Mouse (Mus musculus): ENCODE results near the gene Txndc11. TPM values are rescaled to one million over a fixed set of nuclear protein-coding genes. Genes with fewer than 3 reads are reported as not detected.
"Not testable (repeated sequence)": the region's sequence is repeated elsewhere in the genome, so short reads cannot be mapped to it uniquely, and the experiment has no call there.

The Txndc11 gene
- total and polyA plus RNA-seq, 2 experiments from 2014 or later = 25.2 to 44.1 TPM

GRCm38 (mm10) chr16:11174671-11175081 lies 40.2 kb upstream of the Txndc11 start:
- Histone ChIP-seq H3K27ac (peak overlapping the region; percentile 90), H3K36me3 (ENCODE audit: insufficient read depth, low read length) (no peaks in the 10 kb centered on the region), H3K4me1 (ENCODE audit: insufficient read depth, low read length) (0 out of 2 replicates have a peak, but pooled peaks cover 4% of the 10 kb centered on the region), H3K9me3 (ENCODE audit: low read length) (no peaks in the 10 kb centered on the region), H3K27me3 (ENCODE audit: insufficient read depth, low read length) (no peaks in the 10 kb centered on the region), H3K4me3 (ENCODE audit: low read length) (peak overlapping the region; percentile 89), H3K9ac (replicated peaks; ENCODE audit: low read length) (peak overlapping the region; percentile 76; the same call in 1 of the 2 replicates), H3K4me2 (ENCODE audit: low read depth, low read length) (peak overlapping the region; percentile 86)
- WGBS = 7% methylated on average over 10 of the region's 10 CpGs
- peak; percentile 80 for DNase-seq (ENCODE audit: low spot score)
- ATAC-seq = no peak; the same call in 1 of the 2 replicates
- TF ChIP-seq CTCF (IDR thresholded peaks at IDR 0.05; ENCODE audit: low read depth) = peak; percentile 71

- Histone ChIP-seq H3K27me3 (ENCODE audit: insufficient read depth, low read length) (no peaks in the 10 kb centered on the region), H3K4me2 (ENCODE audit: low read depth, low read length) (no peak overlapping the region), H3K9me3 (ENCODE audit: low read length) (no peaks in the 10 kb centered on the region), H3K4me1 (ENCODE audit: insufficient read depth, low read length) (0 out of 2 replicates have a peak, but pooled peaks cover 4% of the 10 kb centered on the region), H3K9ac (replicated peaks; ENCODE audit: low read length) (no peak overlapping the region), H3K36me3 (ENCODE audit: insufficient read depth, low read length) (no peaks in the 10 kb centered on the region), H3K4me3 (ENCODE audit: low read length) (no peak overlapping the region), H3K27ac (no peak overlapping the region)
- WGBS = 96% methylated on average over 6 of the region's 6 CpGs
- TF ChIP-seq CTCF (IDR thresholded peaks at IDR 0.05; ENCODE audit: low read depth) = no peak
- DNase-seq (ENCODE audit: low spot score) (no peak), ATAC-seq (no peak)
These were observed 37.2 kb upstream of the Txndc11 start for GRCm38 (mm10) chr16:11171679-11172078.

- Histone ChIP-seq H3K27ac (no peak overlapping the region), H3K9me3 (ENCODE audit: low read length) (no peaks in the 10 kb centered on the region), H3K36me3 (ENCODE audit: insufficient read depth, low read length) (peaks cover 6% of the 10 kb centered on the region; the same call in 1 of the 2 replicates), H3K4me3 (ENCODE audit: low read length) (no peak overlapping the region), H3K27me3 (ENCODE audit: insufficient read depth, low read length) (no peaks in the 10 kb centered on the region), H3K4me2 (ENCODE audit: low read depth, low read length) (no peak overlapping the region), H3K4me1 (ENCODE audit: insufficient read depth, low read length) (0 out of 2 replicates have a peak, but pooled peaks cover 4% of the 10 kb centered on the region), H3K9ac (replicated peaks; ENCODE audit: low read length) (no peak overlapping the region)
- DNase-seq (ENCODE audit: low spot score) = no peak
- 88% methylated on average over 2 of the region's 2 CpGs for WGBS
- TF ChIP-seq CTCF (IDR thresholded peaks at IDR 0.05; ENCODE audit: low read depth) = no peak
- ATAC-seq = no peak
These were observed 32.0 kb upstream of the Txndc11 start for GRCm38 (mm10) chr16:11166431-11166830.

- H3K27ac ChIP-seq = peak overlapping the region; percentile 51; the same call in 1 of the 2 replicates
These were observed 30.3 kb upstream of the Txndc11 start for GRCm38 (mm10) chr16:11164695-11165255.

GRCm38 (mm10) chr16:11157721-11158120 lies 23.3 kb upstream of the Txndc11 start:
- not testable (repeated sequence) for H3K4me3 ChIP-seq (ENCODE audit: low read length); H3K27ac ChIP-seq; H3K9ac ChIP-seq (replicated peaks; ENCODE audit: low read length); H3K4me1 ChIP-seq (ENCODE audit: insufficient read depth, low read length); ATAC-seq; H3K9me3 ChIP-seq (ENCODE audit: low read length); H3K27me3 ChIP-seq (ENCODE audit: insufficient read depth, low read length); DNase-seq (ENCODE audit: low spot score); H3K4me2 ChIP-seq (ENCODE audit: low read depth, low read length)
- peaks cover 35% of the 10 kb centered on the region for H3K36me3 ChIP-seq (ENCODE audit: insufficient read depth, low read length)
- 58% methylated on average over 1 of the region's 3 CpGs for WGBS

More at GRCm38 (mm10) chr16:11164695-11165255, 30.3 kb upstream of the Txndc11 start:
- Histone ChIP-seq H3K36me3 (ENCODE audit: insufficient read depth, low read length) (peaks cover 9% of the 10 kb centered on the region; the same call in 1 of the 2 replicates), H3K4me2 (ENCODE audit: low read depth, low read length) (no peak overlapping the region), H3K27me3 (ENCODE audit: insufficient read depth, low read length) (no peaks in the 10 kb centered on the region), H3K9ac (replicated peaks; ENCODE audit: low read length) (no peak overlapping the region), H3K4me3 (ENCODE audit: low read length) (no peak overlapping the region), H3K9me3 (ENCODE audit: low read length) (no peaks in the 10 kb centered on the region), H3K4me1 (ENCODE audit: insufficient read depth, low read length) (no peaks in the 10 kb centered on the region)
- TF ChIP-seq CTCF (IDR thresholded peaks at IDR 0.05; ENCODE audit: low read depth) = no peak
- peak; percentile 24 for DNase-seq (ENCODE audit: low spot score)
- ATAC-seq = peak; percentile 61; the same call in 1 of the 2 replicates
- WGBS = 58% methylated on average over 3 of the region's 3 CpGs

- Histone ChIP-seq H3K27ac (no peak overlapping the region), H3K4me1 (ENCODE audit: insufficient read depth, low read length) (no peaks in the 10 kb centered on the region), H3K9me3 (ENCODE audit: low read length) (no peaks in the 10 kb centered on the region), H3K27me3 (ENCODE audit: insufficient read depth, low read length) (no peaks in the 10 kb centered on the region), H3K4me2 (ENCODE audit: low read depth, low read length) (no peak overlapping the region), H3K36me3 (ENCODE audit: insufficient read depth, low read length) (peaks cover 31% of the 10 kb centered on the region), H3K4me3 (ENCODE audit: low read length) (no peak overlapping the region), H3K9ac (replicated peaks; ENCODE audit: low read length) (no peak overlapping the region)
- TF ChIP-seq CTCF (IDR thresholded peaks at IDR 0.05; ENCODE audit: low read depth) = peak; percentile 26
- ATAC-seq (no peak), DNase-seq (ENCODE audit: low spot score) (no peak)
These were observed 20.1 kb upstream of the Txndc11 start for GRCm38 (mm10) chr16:11154500-11154899.

- not testable (repeated sequence) for H3K9me3 ChIP-seq (ENCODE audit: low read length); H3K27me3 ChIP-seq (ENCODE audit: insufficient read depth, low read length); H3K9ac ChIP-seq (replicated peaks; ENCODE audit: low read length); DNase-seq (ENCODE audit: low spot score); H3K4me1 ChIP-seq (ENCODE audit: insufficient read depth, low read length); H3K4me2 ChIP-seq (ENCODE audit: low read depth, low read length); ATAC-seq; H3K4me3 ChIP-seq (ENCODE audit: low read length); H3K27ac ChIP-seq
- H3K36me3 ChIP-seq (ENCODE audit: insufficient read depth, low read length) = peaks cover 51% of the 10 kb centered on the region
- WGBS = 20% methylated on average over 54 of the region's 56 CpGs
These were observed 9.4 kb upstream of the Txndc11 start for GRCm38 (mm10) chr16:11143706-11144483.
